Mouse (Mus musculus): Measurements from ENCODE around the gene Tmem186. TPM values are rescaled to one million over a fixed set of nuclear protein-coding genes. Genes with fewer than 3 reads are reported as not detected.
A peak's percentile ranks its signal among the peaks of the same experiment; 100 is the strongest.

Gene Tmem186
- polyA plus RNA-seq, 1 experiment from 2014 or later = 20.6 TPM

GRCm38 (mm10) chr16:8638131-8638530, 619 bp upstream of the Tmem186 start:
- Histone ChIP-seq H3K27ac (replicated peaks) (peak overlapping the region; percentile 83; the same call in 1 of the 2 replicates), H3K9me3 (no peaks in the 10 kb centered on the region), H3K4me2 (peak overlapping the region; percentile 96), H3K4me1 (replicated peaks) (peaks cover 31% of the 10 kb centered on the region), H3K27me3 (no peaks in the 10 kb centered on the region), H3K9ac (peak overlapping the region; percentile 84), H3K36me3 (peaks cover 25% of the 10 kb centered on the region), H3K4me3 (peak overlapping the region; percentile 83)
- ATAC-seq (ENCODE audit: low read depth) = no peak
- 51% methylated on average over 7 of the region's 7 CpGs for WGBS

GRCm38 (mm10) chr16:8636867-8637216, 670 bp downstream of the Tmem186 start:
- H3K9ac ChIP-seq = peak overlapping the region; percentile 84

GRCm38 (mm10) chr16:8631428-8631827, 6.1 kb downstream of the Tmem186 start:
- Histone ChIP-seq H3K27me3 (no peaks in the 10 kb centered on the region), H3K4me1 (replicated peaks) (peaks cover 23% of the 10 kb centered on the region), H3K9ac (no peak overlapping the region), H3K9me3 (no peaks in the 10 kb centered on the region), H3K4me3 (no peak overlapping the region), H3K4me2 (no peak overlapping the region), H3K27ac (replicated peaks) (no peak overlapping the region), H3K36me3 (peaks cover 24% of the 10 kb centered on the region)
- 92% methylated on average over 5 of the region's 5 CpGs for WGBS
- no peak for ATAC-seq (ENCODE audit: low read depth)

More at GRCm38 (mm10) chr16:8636867-8637216, 670 bp downstream of the Tmem186 start:
- peak overlapping the region; percentile 83 for H3K4me3 ChIP-seq
- H3K4me1 ChIP-seq (replicated peaks) = peaks cover 31% of the 10 kb centered on the region
- 0% methylated on average over 13 of the region's 13 CpGs for WGBS
- ATAC-seq (ENCODE audit: low read depth) = peak; percentile 23; the same call in 1 of the 2 replicates
- no peaks in the 10 kb centered on the region for H3K9me3 ChIP-seq
- H3K27me3 ChIP-seq = no peaks in the 10 kb centered on the region
- peak overlapping the region; percentile 96 for H3K4me2 ChIP-seq
- H3K27ac ChIP-seq (replicated peaks) = peak overlapping the region; percentile 83
- H3K36me3 ChIP-seq = peaks cover 19% of the 10 kb centered on the region

DNA sequence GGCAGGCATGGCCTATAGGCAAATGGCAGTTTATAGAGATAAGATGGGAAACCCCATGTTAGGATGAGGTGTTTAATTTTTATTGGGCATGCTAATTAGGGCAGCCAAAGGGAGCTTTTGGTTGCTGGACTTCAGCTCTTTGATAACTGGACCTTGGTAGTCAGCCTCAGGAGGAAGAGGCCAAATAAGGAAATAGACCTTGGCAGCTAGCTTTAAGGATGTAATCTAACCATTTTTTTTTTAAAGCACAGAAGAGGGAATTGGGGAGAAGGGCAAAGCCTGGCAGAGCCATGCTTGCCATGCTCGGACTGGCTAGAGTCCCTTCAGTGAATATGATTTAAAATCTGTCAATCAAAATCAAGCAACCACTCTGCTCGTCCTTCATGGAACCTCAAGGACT, 7.1 kb downstream of the Tmem186 start:
- Histone ChIP-seq H3K36me3 (peaks cover 20% of the 10 kb centered on the region), H3K4me3 (no peak overlapping the region), H3K4me2 (no peak overlapping the region), H3K9me3 (no peaks in the 10 kb centered on the region), H3K4me1 (replicated peaks) (peaks cover 13% of the 10 kb centered on the region; the same call in 1 of the 2 replicates), H3K27ac (replicated peaks) (no peak overlapping the region), H3K27me3 (no peaks in the 10 kb centered on the region), H3K9ac (no peak overlapping the region)
- WGBS = 86% methylated on average over 2 of the region's 2 CpGs
- ATAC-seq (ENCODE audit: low read depth) = no peak

DNA sequence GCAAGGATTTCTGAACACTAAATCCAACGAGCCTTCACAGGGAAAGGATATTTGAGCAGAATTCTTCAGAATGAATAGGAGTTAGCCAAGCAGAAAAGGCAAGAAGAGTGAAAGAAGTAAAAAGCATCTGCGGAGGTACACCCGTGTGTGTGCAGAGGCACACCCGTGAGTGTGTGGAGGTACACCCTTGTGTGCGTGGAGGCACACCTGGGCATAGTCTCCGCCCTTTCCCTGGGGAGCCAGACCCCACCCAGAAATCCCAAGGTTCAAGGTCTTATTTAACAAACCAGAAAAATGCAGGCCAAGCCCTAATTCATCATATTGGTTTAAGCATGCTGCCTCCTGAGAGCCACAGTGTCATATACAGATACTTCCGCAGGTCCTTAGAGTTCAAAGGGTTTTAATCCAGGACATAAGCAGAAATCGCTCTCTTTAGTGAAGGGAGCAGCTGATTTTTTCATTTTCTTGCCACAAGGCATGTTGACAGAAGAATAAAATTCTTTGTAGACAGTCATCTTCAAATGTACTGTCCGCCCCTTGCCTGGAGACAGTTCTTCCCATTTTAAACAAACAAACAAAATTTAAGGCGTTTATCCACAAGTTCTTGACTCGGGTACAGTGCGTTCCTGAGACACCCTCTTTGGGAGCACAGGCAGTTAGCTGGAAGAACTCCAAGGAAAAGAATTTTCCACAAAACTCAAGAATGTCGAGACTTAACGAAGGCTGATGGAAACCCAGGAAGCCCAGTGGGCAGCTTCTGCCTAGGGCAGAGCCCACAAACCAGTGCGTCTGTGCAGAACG, 17.0 kb downstream of the Tmem186 start:
- WGBS = 81% methylated on average over 16 of the region's 16 CpGs

DNA sequence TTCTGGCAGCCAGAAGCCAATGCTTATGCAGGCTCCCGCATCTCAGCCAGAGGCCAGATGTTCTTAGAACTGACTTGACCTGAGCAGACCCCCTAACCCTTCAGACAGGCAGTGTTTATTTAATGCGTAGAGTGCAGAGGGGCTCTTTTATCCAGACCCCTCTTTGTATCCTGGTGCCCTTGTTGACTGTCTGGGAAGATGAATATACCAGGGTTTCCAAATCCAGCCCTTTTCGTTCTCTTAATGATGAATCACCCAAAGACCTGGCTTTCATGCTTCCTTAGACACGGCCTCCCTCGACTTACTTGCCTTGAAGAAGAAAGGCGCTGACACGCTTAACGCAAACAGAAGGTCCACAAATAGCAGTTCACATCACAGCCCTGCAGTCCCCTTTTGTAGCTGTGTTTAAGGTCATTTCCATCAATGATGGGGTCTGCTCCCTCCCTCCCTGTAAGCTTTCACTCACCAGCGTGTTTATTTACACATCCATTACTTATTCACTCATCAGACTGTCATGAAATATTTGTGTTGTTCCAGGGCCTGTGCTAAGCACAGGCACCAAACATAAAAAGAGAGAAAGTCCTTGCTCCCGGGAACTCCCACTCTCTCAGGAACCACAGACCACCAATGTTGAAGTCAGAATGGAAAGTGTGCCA, 17.7 kb downstream of the Tmem186 start:
- Histone ChIP-seq H3K27me3 (0 out of 2 replicates have a peak, but pooled peaks cover 3% of the 10 kb centered on the region), H3K4me2 (no peak overlapping the region), H3K4me1 (replicated peaks) (no peaks in the 10 kb centered on the region), H3K4me3 (no peak overlapping the region), H3K27ac (replicated peaks) (no peak overlapping the region), H3K9me3 (no peaks in the 10 kb centered on the region), H3K36me3 (peaks cover 83% of the 10 kb centered on the region), H3K9ac (no peak overlapping the region)
- no peak for ATAC-seq (ENCODE audit: low read depth)
- 13% methylated on average over 10 of the region's 10 CpGs for WGBS

More for the DNA sequence above, 17.0 kb downstream of the Tmem186 start:
- H3K4me2 ChIP-seq = no peak overlapping the region
- H3K9ac ChIP-seq = no peak overlapping the region
- no peaks in the 10 kb centered on the region for H3K9me3 ChIP-seq
- ATAC-seq (ENCODE audit: low read depth) = no peak
- peaks cover 78% of the 10 kb centered on the region for H3K36me3 ChIP-seq
- H3K4me3 ChIP-seq = no peak overlapping the region
- 0 out of 2 replicates have a peak, but pooled peaks cover 3% of the 10 kb centered on the region for H3K27me3 ChIP-seq
- H3K27ac ChIP-seq (replicated peaks) = no peak overlapping the region
- H3K4me1 ChIP-seq (replicated peaks) = no peaks in the 10 kb centered on the region

DNA sequence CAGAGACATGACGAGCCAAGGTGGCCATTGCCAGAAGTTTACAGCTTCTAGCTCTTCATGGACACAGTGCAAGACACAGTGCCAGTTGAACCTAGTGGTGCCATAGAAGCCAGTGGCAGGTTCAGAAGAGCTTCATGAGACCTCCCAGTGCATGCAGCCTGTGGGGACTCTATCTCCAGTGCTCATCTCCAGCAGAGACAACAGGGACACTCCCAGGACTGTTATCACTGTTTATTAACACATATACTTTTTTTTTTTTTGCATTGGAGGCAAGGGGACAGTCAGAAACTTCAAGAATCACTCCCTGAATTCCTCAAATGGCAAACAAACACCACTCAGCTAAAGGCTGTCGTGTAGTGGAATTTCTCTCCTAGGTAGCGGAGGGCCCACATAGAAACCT, 24.1 kb downstream of the Tmem186 start:
- Histone ChIP-seq H3K27ac (replicated peaks) (no peak overlapping the region), H3K9me3 (no peaks in the 10 kb centered on the region), H3K4me3 (no peak overlapping the region), H3K9ac (no peak overlapping the region), H3K36me3 (peaks cover 91% of the 10 kb centered on the region), H3K4me2 (no peak overlapping the region), H3K27me3 (no peaks in the 10 kb centered on the region), H3K4me1 (replicated peaks) (no peaks in the 10 kb centered on the region)
- 82% methylated on average over 3 of the region's 3 CpGs for WGBS
- ATAC-seq (ENCODE audit: low read depth) = no peak

DNA sequence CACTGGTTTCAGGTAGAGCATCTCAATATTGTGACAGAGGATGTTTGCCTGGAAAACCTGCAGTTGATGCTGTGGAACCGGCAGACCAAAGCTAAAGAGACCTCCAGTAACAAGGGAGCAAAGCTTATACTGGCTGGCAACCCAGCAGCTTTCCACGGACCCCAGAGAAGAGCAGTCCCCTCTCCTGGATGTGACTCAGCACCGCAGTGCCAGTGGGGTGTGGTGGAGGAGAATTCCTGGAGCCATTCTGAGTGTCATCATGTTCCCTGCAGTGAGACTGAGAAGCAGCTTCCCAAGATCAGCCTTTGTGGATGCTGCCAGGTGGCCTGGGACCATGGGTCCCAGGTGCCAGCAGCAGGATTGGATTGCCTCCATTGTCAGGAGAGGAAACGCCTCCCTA, 24.5 kb downstream of the Tmem186 start:
- WGBS = 78% methylated on average over 4 of the region's 4 CpGs

DNA sequence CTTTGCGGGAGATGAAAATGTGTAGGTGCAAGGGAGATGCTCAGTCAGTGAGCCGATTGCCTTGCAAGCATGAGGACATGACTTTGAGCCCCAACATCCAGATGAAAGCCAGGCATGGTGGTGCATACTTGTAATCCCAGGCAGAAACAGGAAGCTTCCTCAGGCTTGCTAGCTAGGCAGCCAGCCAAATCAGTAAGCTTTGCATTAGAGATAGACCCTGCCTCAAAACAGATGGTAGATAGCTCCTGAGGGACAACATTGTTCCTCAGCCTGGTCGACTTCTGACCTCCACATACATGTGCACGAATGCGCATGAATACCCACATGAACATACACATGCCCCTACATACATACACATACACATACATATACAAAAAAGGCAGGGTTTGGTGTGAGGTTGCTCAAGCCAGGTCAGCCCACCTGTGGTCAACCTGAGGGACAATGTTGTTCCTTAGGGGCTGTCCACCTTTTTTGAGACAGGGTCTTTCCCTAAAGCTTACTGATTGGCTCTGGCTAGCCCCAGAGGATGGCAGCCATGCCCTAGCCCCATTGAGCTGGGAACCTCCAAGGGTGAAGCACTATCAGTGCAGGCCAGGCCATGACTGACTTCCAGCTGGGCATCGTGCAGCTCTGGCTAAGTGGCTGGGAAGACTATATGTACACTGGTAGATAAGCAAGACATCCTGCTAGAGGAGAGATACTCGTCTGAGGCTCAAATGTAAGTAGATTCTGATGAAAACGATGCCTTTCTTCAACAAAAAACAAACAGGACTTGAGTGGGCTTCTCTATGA, 25.1 kb downstream of the Tmem186 start:
- H3K4me1 ChIP-seq (replicated peaks) = no peaks in the 10 kb centered on the region
- no peak for ATAC-seq (ENCODE audit: low read depth)
- peaks cover 90% of the 10 kb centered on the region for H3K36me3 ChIP-seq
- 87% methylated on average over 8 of the region's 8 CpGs for WGBS
- H3K27ac ChIP-seq (replicated peaks) = no peak overlapping the region
- no peak overlapping the region for H3K9ac ChIP-seq
- H3K4me2 ChIP-seq = no peak overlapping the region
- no peak overlapping the region for H3K4me3 ChIP-seq
- no peaks in the 10 kb centered on the region for H3K27me3 ChIP-seq
- H3K9me3 ChIP-seq = no peaks in the 10 kb centered on the region

More for the DNA sequence above, 24.5 kb downstream of the Tmem186 start:
- H3K9ac ChIP-seq = no peak overlapping the region
- H3K4me2 ChIP-seq = no peak overlapping the region
- H3K27me3 ChIP-seq = no peaks in the 10 kb centered on the region
- no peak for ATAC-seq (ENCODE audit: low read depth)
- no peaks in the 10 kb centered on the region for H3K9me3 ChIP-seq
- H3K4me1 ChIP-seq (replicated peaks) = no peaks in the 10 kb centered on the region
- no peak overlapping the region for H3K27ac ChIP-seq (replicated peaks)
- peaks cover 91% of the 10 kb centered on the region for H3K36me3 ChIP-seq
- no peak overlapping the region for H3K4me3 ChIP-seq

GRCm38 (mm10) chr16:8610397-8610796, 27.1 kb downstream of the Tmem186 start:
- Histone ChIP-seq H3K9me3 (no peaks in the 10 kb centered on the region), H3K9ac (no peak overlapping the region), H3K27me3 (no peaks in the 10 kb centered on the region), H3K4me2 (no peak overlapping the region), H3K27ac (replicated peaks) (no peak overlapping the region), H3K36me3 (peaks cover 87% of the 10 kb centered on the region), H3K4me1 (replicated peaks) (no peaks in the 10 kb centered on the region), H3K4me3 (no peak overlapping the region)
- 84% methylated on average over 3 of the region's 3 CpGs for WGBS
- no peak for ATAC-seq (ENCODE audit: low read depth)

DNA sequence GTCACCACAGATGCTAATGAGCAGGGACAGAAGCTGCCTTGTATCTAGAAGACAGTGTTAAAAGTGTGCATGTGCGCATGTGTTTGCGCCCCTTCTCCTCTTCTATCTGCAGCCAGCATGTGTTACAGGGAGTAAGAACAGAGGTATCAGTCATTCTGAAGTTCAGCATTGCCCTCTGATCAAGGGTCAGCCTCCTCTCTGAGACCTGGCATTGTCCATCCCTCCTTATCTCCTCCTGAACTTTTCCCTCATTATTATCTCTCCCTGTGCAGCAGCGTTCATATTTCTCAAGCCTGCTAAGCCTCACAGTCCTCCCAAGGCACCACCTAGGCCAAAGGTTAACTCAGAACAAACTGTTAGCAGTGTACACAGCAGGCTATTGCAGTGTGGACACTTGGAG, 33.7 kb downstream of the Tmem186 start:
- 93% methylated on average over 3 of the region's 3 CpGs for WGBS
- Histone ChIP-seq H3K9ac (no peak overlapping the region), H3K27ac (replicated peaks) (no peak overlapping the region), H3K36me3 (peaks cover 71% of the 10 kb centered on the region), H3K4me3 (no peak overlapping the region), H3K4me2 (no peak overlapping the region), H3K27me3 (no peaks in the 10 kb centered on the region), H3K4me1 (replicated peaks) (no peaks in the 10 kb centered on the region), H3K9me3 (no peaks in the 10 kb centered on the region)
- no peak for ATAC-seq (ENCODE audit: low read depth)

- H3K9ac ChIP-seq = no peak overlapping the region
- no peak for ATAC-seq (ENCODE audit: low read depth)
- H3K36me3 ChIP-seq = peaks cover 55% of the 10 kb centered on the region
- H3K4me3 ChIP-seq = no peak overlapping the region
- H3K27me3 ChIP-seq = no peaks in the 10 kb centered on the region
- H3K27ac ChIP-seq (replicated peaks) = no peak overlapping the region
- no peaks in the 10 kb centered on the region for H3K9me3 ChIP-seq
- H3K4me2 ChIP-seq = no peak overlapping the region
- 88% methylated on average over 5 of the region's 5 CpGs for WGBS
- no peaks in the 10 kb centered on the region for H3K4me1 ChIP-seq (replicated peaks)
These were observed 40.0 kb downstream of the Tmem186 start for GRCm38 (mm10) chr16:8597516-8597915.
